In genomic region chr4:138507903-138508302, GRCm38 (mm10) we compare ENCODE assay signal across 18 mouse cellular contexts.
"Had no signal": no experiment of that assay in that cellular context is flagged by ENCODE, and none has a peak within 500 bp of the region (broad histone marks: within the 10 kb centered on the region; RNA-seq: fewer than 3 reads in every experiment).

No protein-coding gene starts in this region.

- H3K27ac ChIP-seq: midbrain, embryonic 10.5 days; midbrain, embryonic 12.5 days; neural tube, embryonic 12.5 days had no signal

- H3K4me3 ChIP-seq: midbrain, embryonic 10.5 days; midbrain, embryonic 12.5 days; myocyte; neural tube, embryonic 12.5 days had no signal

- DNase-seq: lung, adult 18-20 months; lung, embryonic 14.5 days; lung, postnatal 10 days; lung, postnatal 4 days; midbrain, embryonic 14.5 days; retina, postnatal 1 day; right cerebral cortex, adult 18-20 months; right cerebral cortex, postnatal 25 days; right cerebral cortex, postnatal 4 days; spleen, adult 18-20 months; thymus, adult 18-20 months; thymus, postnatal 14 days; thymus, postnatal 36 days had no signal

- H3K9me3 ChIP-seq: midbrain, embryonic 10.5 days; midbrain, embryonic 12.5 days; neural tube, embryonic 12.5 days had no signal

- ATAC-seq: midbrain, embryonic 16.5 days had no signal

- H3K4me2 ChIP-seq: lung, embryonic 14.5 days; midbrain, embryonic 12.5 days; neural tube, embryonic 12.5 days had no signal

- H3K9ac ChIP-seq: lung, embryonic 14.5 days; midbrain, embryonic 12.5 days; neural tube, embryonic 12.5 days had no signal

- H3K36me3 ChIP-seq: midbrain, embryonic 10.5 days; midbrain, embryonic 12.5 days; neural tube, embryonic 12.5 days had no signal
